Mouse (Mus musculus): ENCODE measurements around the gene Itpr1.

The Itpr1 gene

DNA sequence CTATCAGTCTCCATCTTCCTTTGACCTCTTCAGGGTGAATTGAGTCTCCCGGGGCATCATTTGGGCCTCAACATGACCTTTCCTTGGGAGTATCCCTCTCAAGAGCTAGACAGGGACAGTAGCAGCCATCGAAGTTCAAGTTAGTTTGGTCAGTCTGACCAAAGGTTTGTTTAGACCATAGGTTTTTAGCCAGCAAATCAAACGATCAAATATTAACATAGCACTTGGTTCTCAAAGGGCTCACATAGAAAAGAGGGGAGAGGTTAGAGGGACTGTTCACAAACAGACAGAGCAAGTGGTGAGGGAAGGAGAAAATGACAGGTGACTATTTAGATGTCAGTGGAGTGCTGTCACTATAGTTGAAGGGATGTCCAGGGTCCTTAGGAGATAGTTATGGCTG, 293.3 kb downstream of the Itpr1 start:
- in situ Hi-C loops (cut with MseI, MboI), result no loop called here

DNA sequence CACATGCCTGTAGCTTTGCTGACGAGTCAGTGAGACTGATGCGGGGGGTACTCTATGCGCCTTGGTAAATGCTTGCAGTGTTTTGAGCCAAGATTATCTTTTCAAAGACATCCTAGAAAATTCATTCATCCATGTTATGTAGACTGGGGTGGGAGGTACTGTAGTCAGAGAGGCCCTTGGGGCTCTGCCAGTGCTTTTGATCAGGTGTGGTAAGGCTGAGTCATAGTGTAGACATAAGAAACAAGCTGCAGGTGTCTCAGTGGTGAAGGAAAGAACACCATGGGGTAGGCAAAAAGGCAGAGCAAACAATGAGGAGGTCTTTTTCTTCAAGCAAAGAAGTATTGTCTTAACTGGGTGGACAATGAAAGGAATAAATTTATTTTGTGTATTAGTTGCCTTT, 294.4 kb downstream of the Itpr1 start:
- in situ Hi-C loops (cut with MseI, MboI), result no loop called here

- in situ Hi-C loops (cut with MseI, MboI), result no loop called here
These were observed 296.4 kb downstream of the Itpr1 start for GRCm38 (mm10) chr6:108509320-108509719.

DNA sequence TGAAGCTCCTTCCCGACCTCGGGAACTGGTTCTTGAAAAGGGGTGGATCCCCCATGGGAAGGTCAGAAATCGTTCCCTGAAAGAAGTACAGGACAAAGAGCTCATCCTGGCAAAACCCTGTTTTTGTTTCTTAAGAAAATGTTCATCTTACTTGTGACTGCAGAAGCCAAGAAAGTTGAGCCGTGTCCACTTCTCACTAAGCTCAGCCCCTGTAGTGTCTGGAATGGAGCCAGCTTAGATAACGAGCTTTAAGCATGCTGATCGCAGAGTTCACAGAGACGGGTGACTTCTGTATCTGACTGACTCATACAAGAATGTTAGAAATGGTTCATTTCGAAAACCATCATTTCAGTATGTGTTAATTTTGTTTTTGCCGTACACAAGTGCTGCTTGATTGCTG, 297.2 kb downstream of the Itpr1 start:
- in situ Hi-C loops (cut with MseI, MboI), result no loop called here

GRCm38 (mm10) chr6:108512097-108512496, 299.2 kb downstream of the Itpr1 start:
- in situ Hi-C loops (cut with MseI, MboI), result no loop called here

DNA sequence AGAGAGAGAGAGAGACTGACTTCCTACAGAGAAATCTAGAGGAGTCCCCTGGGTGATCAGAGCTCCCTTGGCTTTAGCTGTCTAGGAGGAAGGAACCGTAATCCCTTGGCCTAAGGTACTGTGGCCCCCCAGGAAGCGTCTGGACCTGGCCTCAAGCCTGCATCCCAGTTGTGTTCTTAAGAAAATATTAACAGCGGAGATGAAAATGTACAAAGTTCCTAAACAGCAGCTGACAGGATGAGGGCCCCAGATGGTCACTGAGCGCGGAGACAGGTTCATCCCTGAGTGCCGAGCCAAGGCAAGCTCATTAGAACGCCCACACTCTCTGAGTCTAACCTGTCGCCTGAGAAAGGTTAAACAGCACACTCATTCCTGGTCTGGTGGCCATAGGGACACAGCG, 300.1 kb downstream of the Itpr1 start:
- in situ Hi-C loops (cut with MseI, MboI), result no loop called here

- in situ Hi-C loops (cut with MseI, MboI), result no loop called here
These were observed 303.4 kb downstream of the Itpr1 start for GRCm38 (mm10) chr6:108516248-108516647.

DNA sequence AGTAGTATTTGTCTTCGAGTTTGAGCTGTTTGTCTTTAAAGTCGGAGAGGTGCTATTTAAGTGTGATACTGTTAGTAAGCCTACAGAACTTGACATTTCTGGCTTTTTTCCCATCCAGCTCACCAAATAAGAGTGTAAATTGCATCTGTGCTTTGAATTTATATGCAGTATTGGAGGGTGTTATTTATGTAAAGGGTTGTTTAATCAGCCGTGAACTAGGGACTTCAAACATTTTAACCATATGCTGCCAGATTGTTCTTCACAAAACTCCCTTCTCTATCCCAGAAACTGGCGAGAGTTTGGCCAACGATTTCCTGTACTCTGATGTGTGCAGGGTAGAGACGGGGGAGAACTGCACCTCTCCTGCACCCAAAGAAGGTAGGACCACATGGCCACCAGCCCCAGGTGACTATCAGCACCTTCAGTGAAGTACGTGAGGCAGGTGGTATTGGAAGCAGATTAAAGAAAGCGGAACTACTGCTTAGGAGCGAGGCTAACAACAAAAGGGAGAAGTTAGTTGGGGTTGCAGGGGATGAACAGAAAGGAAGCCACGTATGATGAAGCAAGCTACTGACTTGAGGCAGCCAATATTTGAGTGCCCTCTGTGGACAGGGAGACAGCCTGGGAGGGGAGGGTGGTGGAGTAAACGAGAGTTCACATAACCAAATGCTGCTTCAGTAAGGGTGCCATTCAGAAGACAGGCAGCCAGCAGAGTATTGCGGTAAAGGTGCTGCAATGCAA, 304.5 kb downstream of the Itpr1 start:
- in situ Hi-C loops (cut with MseI, MboI), result no loop called here

DNA sequence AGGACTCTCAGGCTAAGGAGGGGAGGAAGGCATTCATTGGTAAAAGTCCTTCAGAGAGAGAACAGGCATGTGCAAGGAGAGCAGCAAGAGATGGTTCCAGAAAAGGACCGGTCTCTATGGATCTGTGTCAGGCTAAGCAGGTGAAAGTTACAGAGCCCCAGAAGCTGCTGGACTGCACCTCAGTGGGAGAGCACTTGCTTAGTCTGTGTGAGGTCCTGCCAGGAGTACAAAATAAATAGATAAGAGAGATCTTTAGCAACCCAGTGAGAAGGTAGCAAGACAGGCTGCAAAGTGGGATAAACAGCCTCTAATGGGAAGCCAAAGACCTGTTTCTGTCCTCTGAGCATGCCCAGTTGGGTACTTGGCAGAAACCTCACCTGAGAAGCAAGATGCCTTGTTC, 305.1 kb downstream of the Itpr1 start:
- in situ Hi-C loops (cut with MseI, MboI), result no loop called here

GRCm38 (mm10) chr6:108518552-108518951, 305.7 kb downstream of the Itpr1 start:
- in situ Hi-C loops (cut with MseI, MboI), result no loop called here

DNA sequence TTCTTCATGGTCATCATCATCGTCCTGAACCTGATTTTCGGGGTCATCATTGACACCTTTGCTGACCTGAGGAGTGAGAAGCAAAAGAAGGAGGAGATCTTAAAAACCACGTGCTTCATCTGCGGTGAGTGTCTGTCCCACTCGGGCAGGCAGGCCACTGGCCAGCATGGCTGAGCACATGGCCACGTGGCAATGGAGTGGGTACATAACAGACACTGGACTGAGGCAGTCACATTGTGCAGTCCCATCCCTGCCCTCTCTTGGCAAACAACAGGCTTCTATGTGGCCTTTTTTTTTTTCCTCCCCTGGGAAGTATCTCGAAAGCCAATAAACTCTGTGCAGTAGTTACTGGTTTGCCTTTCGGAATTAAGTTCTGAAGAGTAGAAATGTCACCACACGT, 306.4 kb downstream of the Itpr1 start:
- in situ Hi-C loops (cut with MseI, MboI), result no loop called here

- in situ Hi-C loops (cut with MseI, MboI), result no loop called here
These were observed 311.2 kb downstream of the Itpr1 start for GRCm38 (mm10) chr6:108523956-108524616.

- in situ Hi-C loops (cut with MseI, MboI), result no loop called here
These were observed 311.7 kb downstream of the Itpr1 start for GRCm38 (mm10) chr6:108524617-108525010.

GRCm38 (mm10) chr6:108527560-108527959, 314.7 kb downstream of the Itpr1 start:
- in situ Hi-C loops (cut with MseI, MboI), result no loop called here

GRCm38 (mm10) chr6:108527993-108528392, 315.1 kb downstream of the Itpr1 start:
- in situ Hi-C loops (cut with MseI, MboI), result no loop called here

DNA sequence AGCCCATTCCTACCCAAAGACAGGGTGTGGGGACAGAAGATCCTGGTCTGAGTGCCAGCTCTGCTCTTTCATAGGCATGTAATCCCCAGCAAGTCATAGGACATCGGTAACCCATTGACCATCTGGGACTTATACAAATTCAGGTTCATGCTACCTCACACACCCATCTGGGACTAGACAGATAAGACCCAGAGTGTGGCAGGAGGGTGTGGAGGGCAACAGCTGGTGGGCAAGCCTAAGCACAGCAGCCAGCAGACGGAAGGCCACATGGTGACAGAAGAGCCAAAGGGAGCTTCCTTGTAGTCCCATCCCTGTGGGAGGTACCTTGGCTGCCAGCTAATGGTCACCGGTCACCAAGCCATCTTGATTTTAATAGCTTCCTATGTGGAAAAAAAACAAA, 316.3 kb downstream of the Itpr1 start:
- in situ Hi-C loops (cut with MseI, MboI), result no loop called here

- in situ Hi-C loops (cut with MseI, MboI), result no loop called here
These were observed 318.0 kb downstream of the Itpr1 start for GRCm38 (mm10) chr6:108530781-108531323.

DNA sequence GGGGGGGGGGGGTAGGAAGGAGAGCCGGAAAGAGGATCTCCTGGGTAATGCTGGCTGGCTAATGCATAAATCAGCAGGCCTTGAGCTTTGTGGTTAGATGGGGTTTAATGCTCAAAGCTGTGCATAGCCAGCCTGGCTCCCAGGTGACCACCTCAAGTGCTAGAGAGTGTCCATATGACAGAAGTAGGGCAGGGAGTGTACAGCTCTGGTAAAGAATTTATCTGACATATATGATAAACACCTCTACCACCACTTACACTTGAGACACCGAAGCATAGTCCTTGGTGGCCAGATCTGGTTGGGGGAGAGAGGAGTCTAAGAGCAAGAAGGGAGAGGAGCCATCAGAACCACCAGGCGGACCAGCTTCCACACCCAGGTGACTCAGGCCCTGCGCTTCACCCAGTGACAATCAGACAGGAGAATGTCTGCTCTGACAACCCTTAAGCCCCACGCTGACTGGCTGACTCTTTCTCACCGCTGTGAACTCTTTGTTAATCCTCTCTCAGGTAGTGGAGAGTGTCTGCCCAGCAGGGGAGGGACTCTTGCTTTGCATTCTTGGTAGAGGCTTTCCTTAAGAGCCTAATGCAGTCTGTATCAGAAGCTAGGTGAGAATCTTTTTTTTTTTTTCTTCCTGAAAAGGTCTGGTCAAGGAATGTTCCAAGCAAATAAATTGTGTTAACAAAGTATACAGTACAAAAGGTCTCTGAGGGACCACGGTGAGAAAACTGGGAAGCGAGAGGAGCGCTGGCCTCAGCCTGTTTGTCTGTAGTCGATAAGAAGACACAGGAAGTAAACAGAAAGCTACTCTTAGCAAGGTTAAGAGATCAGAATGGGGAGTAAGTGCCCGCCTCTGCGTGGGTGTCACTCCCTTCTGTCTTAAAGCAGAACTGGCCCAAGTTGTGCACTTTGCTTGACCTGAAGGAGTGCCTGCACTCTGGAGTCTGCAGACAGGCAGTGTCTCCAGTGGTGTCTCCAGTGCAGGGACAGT, 318.7 kb downstream of the Itpr1 start:
- in situ Hi-C loops (cut with MseI, MboI), result no loop called here

- in situ Hi-C loops (cut with MseI, MboI), result no loop called here
These were observed 319.7 kb downstream of the Itpr1 start for GRCm38 (mm10) chr6:108532486-108533179.

DNA sequence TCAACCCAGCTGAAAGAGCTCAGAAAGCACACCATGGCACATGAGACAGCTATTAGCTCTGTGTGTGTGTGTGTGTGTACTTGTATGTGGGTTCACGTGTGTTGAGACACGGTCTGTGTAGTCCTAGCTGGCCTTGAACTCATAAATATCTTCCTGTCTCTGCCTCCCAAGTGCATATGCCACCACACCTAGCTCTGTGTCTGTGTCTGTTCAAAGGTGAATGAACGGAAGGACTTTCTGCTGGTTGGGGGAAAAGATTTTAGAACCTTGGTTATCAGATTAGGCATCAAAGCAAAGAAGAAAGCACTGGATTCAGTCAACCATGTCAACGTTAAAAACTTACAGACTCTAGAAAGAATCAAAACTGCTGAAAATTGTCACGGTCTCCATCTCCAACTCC, 321.2 kb downstream of the Itpr1 start:
- in situ Hi-C loops (cut with MseI, MboI), result no loop called here

DNA sequence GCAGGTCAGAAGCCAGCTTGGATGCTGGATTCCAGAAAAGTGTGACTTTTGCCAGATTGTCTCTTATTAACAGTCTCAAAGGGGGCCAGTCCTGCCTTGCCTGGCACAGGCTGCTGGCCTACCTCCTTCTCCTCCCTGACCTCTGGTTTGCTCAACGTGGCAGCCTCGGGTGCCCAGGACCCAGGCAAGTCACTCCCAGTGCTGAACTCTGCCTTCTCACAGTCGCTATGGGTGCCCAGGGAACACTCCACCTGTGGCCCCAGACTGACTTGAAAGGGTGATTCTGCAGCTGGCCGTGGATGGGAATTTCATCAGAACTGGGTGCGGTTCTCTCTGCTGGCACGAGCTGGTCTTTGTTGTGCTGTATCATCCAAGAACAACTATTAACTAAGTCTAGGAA, 321.7 kb downstream of the Itpr1 start:
- in situ Hi-C loops (cut with MseI, MboI), result no loop called here

Data from mouse trophoblast stem cell (cell line).